Mouse (Mus musculus) brown adipose tissue, adult 24 weeks (tissue): Measurements from ENCODE around the gene Zcchc17. TPM values are rescaled to one million over a fixed set of nuclear protein-coding genes. Genes with fewer than 3 reads are reported as not detected.

Source experiments
- polyA plus RNA-seq: library from polyadenylated mRNA; stranded (reverse); fragments of >200 nt; gene quantifications from 2 replicates; pipeline ENCODE4 v1.2.4, GENCODE M21; 2012; ENCODE audit not compliant: missing spikeins, insufficient read depth, insufficient read length

Gene Zcchc17
- polyA plus RNA-seq, 1 experiment, result 31.0 TPM

Other genes with a start within 250 kb of the Zcchc17 start
- not detected in 2 replicates for gene Hcrtr1, start 220.6 kb downstream of the Zcchc17 start, polyA plus RNA-seq
- gene Tinagl1, start 184.8 kb downstream of the Zcchc17 start, polyA plus RNA-seq, result 30.1 and 32.4 TPM in 2 replicates
- gene Gm853, start 137.5 kb downstream of the Zcchc17 start, polyA plus RNA-seq, result not detected in 2 replicates
- 1.6 and 2.3 TPM in 2 replicates for gene Serinc2, start 80.7 kb downstream of the Zcchc17 start, polyA plus RNA-seq
- 1,247 and 2,143 TPM in 2 replicates for gene Fabp3, start 51.3 kb downstream of the Zcchc17 start, polyA plus RNA-seq
- 2.1 TPM in 1 of 2 replicates, not detected in the other for gene Gm10570, start 51.3 kb downstream of the Zcchc17 start, polyA plus RNA-seq
- 9.3 and 10.9 TPM in 2 replicates for gene Snrnp40, start 189 bp upstream of the Zcchc17 start, polyA plus RNA-seq
- gene Nkain1, start 214.2 kb upstream of the Zcchc17 start, polyA plus RNA-seq, result 2.8 and 4.0 TPM in 2 replicates